Mouse (Mus musculus) common myeloid progenitor, adult 5-6 weeks (primary cell): ENCODE results near the gene Nup210l. TPM values are rescaled to one million over a fixed set of nuclear protein-coding genes. Genes with fewer than 3 reads are reported as not detected.
A peak's percentile ranks its signal among the peaks of the same experiment; 100 is the strongest.
"Not testable (repeated sequence)": the region's sequence is repeated elsewhere in the genome, so short reads cannot be mapped to it uniquely, and the experiment has no call there.

Experiments used
- ATAC-seq: replicated peaks from 2 replicates; pipeline ENCODE4 v1.8.0; 2016; ENCODE audit warnings: low read depth, mild to moderate bottlenecking, moderate TSS enrichment, inconsistent platforms; ENCODE audit not compliant: poor library complexity, severe bottlenecking
- total RNA-seq: library from RNA; stranded (forward); fragments of 200-1000, 187-1606 nt; gene quantifications from 2 replicates; pipeline ENCODE4 v1.2.3, GENCODE M21; 2017

The Nup210l gene
- total RNA-seq, 1 experiment from 2014 or later, result 0.27 TPM

DNA sequence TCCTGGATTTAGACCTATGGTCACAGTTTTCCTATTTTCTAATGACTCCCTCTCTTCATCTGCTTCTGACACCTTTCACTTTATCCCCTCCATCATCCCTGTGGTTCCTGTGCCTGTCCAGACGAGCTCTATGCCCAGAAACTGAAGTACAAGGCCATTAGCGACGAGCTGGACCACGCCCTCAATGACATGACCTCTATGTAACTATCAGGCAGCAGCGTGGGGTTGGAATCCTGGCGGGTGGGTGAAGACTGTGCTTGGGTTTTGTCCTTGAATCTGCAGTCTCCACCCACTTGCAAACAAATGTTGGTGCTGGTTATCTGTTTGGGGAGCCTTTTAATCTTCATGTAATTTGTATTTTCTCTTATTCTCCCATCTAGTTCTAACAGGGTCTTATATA lies 13.0 kb upstream of the Nup210l start:
- no peak for ATAC-seq

DNA sequence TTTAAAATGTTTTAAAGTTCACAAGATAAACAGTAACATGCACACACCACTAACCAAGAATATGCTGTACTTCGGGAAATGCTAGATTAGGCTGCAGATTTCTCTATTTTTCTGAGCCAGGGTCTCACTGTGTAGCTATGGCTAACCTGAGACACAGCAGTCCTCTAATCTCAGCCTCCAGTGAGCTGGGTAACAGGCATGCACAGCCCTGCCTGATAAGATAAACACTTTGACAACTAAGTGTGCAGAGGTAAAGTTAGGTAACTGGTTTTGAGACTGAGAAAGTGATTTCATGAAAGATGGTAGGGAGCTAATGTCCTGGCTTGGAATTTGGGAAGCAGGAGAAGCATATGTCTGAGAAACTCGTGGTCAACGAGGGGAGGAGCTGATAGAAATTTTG lies 9.5 kb upstream of the Nup210l start:
- no peak for ATAC-seq

DNA sequence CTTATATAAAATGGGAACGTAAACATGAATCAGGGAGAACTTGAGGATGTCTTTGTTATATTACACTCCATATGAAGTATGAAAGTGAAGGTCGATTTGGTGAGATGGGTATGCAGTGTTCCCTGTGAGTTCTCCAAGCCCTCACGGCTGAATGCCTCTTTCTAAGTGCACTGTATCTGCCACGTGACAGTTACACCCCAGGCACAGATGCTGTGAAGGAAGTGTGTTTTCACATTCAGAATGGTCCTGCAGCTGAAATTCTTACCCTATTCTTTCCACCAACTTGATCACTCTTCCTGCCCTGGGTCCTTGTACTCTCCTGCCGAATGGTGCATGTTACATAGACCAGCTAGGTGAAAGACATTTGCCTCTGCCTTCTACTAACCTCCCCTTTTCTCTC lies 6.0 kb upstream of the Nup210l start:
- ATAC-seq, result no peak

DNA sequence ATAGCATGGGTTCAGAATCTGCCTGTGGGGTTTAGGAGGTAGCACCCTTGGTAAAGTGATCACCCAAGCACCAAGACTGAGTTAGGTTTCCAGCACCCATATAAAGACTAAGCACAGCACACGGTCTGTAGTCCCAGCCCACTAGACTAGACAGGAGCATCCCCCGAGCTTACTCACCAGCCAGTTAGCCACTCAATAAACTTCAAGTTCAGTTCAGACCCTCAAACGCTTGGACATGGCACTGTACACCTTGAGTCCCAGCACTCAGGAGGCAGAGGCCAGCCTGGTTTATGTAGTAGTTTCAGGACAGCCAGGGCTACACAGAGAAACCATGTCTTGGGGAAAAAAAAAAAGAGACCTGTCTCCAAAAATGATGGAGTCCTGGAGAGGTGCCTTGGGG lies 2.9 kb upstream of the Nup210l start:
- no peak for ATAC-seq

DNA sequence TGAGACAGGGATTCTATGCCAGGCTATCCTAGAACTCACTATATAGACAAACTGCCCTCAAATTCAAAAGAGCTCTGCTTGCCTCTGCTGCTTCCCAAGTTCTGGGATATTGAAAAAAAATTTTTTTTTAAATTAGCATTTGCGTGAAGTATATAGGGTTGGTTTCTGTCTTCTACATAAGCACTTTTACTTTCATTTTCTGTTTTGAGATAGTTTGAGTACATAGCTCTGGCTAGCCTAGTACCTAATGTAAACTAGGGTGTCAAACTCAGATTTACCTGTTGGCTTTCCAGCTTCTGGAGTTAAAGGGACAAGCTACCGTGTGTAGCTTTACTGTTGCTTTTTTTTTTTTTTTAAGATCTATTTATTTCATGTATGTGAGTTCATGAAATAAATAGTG lies 2.3 kb upstream of the Nup210l start:
- ATAC-seq, result 0 out of 2 replicates have a peak, but pooled peaks have one; percentile 29

DNA sequence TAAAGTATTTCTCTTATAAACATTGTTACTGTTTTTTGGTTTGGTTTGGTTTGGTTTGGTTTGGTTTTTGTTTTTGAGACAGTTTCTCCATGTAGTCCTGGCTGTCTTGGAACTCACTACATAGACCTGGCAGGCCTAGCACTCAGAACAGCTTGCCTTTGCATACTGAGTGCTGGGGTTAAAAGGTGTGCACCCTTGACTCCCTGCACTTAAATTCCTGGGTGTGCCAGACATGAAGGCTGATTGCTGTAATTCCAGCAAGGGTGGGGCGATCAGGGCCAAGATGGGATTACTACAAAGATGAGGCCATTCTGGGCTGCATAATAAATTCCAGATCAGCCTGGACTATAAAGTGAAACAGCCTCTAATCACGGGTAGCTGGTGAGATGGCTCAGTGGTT lies 1.7 kb upstream of the Nup210l start:
- no peak for ATAC-seq

DNA sequence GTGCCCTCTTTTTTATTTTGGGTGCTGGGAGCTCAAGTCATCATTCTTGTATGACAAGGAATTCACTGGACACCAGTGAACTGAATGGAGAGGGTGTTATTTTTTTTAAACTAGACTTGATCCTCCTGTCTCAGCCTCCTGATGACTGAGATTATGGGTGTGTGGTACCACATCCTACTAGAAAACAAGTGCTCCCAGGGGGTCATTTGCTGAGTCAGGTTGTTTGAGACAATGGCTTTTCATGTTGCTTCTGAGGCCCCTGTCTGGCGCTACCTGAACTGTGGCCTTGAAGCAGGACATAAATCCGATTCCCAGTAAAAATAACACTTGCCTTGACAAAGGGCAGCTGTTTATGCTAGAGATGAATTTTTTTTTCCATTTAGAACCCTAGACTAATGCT lies 756 bp upstream of the Nup210l start:
- no peak for ATAC-seq

DNA sequence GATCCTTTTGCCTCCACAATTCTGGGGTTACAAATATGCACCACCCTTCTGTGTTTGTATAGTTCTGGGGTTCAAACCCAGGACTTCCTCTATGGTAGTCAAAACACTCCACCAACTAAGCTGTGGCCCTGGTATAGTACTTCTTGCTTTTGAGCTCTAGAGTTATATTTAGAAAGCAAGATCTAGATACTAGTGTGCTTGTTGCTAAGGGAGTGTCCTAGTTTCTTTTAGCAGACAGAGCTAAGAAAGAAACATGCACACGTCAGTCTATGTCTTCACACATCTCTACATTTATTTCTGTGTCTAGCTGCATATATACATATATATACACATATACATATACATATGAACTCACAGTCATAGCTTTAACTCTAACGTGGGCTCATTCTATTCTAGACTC lies 7.8 kb downstream of the Nup210l start:
- 0 out of 2 replicates have a peak, but pooled peaks have one; percentile 29 for ATAC-seq

DNA sequence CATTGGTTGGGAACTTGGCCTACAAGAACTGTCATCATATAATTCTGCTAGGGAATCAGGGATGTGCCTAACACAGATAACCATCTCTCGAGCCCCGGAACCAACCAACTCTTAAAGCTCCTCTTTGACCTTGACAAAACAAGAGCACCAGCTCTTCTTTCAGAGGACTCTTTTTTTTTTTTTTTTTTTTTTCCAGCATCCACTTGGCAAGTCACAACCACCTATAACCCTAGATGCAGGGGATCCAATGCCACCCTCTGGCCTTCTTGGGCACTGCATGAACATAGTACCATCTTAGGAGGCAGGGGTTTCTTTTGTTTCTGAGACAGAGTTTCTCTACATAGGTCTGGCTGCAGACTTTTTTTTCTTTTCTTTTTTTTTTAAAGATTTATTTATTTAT lies 10.4 kb downstream of the Nup210l start:
- peak; percentile 63 for ATAC-seq

DNA sequence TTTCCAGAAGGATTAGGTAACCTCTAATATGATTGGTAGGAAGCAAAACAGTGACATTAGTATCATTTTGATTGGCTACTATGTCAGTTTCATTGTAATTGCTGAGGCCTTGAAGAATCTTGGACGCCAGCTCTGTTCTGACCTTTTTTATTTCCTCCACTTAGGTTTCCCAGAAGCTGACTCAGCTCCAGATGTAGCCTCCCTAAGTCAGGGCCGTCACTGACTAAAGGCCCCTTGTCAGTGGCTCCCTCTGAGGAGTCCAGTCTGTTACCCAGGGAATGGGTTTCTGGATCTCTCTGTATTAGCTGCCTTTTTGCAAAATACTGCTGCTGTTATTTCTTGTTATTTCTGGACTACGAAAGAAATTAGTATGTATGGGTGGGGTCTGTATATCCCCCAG lies 11.6 kb downstream of the Nup210l start:
- no peak for ATAC-seq

DNA sequence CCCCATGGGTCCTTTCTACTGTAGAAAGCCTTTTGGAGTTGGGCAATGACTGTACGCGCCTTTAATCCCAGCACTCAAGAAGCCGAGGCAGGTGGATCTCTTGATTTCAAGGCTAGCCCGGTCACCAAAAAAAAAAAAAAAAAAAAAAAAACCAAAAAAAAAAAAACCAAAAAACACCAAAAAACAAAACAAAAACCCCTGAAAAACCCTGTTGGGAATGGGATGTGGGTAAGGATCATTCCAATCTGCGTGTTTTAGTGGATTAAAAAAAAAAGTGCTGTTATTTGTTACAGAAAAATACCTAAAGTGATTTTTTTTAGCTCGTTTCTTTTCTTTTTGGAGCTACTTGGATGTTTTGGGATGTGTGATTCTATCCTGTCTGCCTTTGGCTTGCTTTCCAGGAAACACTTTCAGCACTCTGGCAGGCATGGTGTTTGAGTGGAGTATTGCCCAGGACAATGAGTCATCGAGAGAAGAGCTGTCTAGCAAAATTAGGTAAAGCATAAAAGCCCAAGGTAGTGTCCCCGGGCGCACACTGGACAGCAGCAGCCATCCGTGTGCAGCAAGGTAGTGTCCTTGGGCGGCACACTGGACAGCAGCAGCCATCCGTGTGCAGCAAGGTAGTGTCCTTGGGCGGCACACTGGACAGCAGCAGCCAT lies 14.3 kb downstream of the Nup210l start:
- no peak for ATAC-seq

DNA sequence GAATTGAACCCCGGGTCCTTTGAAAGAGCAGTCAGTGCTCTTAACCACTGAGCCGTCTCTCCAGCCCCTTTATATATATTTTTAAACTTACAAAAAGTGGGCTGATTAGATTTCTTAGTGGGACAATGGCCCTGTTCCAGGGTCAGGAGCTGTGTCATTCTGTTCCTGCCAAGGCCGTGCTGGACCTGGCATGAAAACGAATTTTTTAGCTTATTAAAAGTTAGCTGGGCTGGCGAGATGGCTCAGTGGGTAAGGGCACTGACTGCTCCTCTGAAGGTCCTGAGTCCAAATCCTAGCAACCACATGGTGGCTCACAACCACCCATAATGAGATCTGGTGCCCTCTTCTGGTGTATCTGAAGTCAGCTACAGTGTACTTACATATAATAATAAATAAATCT lies 18.1 kb downstream of the Nup210l start:
- ATAC-seq, result not testable (repeated sequence)

DNA sequence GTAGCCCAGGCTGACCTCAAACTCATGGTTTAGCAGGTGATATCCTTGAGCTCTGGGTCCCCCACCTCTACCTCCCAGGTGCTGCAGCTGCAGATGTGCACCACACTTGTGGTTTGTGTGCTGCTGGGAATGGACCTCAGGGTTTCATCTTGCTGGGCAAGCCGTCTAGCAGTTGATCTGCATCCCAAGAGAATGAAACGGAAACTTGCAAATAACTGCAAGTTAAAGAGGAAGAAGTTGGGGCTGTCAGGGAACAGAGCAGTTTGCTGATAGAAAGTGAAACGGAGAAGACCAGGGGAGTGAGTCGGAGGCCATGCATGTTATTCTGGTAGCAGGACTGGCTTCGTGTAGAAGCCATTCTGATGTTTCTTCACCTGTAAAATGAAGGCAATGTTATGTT lies 21.8 kb downstream of the Nup210l start:
- ATAC-seq, result peak; percentile 76

DNA sequence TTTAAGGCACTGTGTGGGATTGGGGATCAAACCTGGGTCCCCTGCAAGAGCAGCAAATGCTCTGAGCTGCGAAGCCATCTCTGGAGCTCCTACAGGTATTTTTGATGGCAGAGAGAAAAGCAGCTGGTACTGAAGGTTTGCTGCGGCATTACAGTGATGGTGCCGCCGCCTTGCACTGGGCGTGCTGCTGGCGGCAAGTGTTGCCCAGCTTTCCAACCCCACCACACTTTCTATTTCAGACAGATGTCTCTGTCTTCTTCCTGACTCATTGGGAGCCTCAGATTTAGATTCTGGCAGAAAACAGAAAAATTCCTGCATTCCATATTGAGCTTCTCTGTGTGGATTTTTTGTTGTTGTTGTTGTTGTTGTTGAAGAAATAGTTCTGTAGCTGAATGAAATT lies 23.9 kb downstream of the Nup210l start:
- no peak for ATAC-seq

DNA sequence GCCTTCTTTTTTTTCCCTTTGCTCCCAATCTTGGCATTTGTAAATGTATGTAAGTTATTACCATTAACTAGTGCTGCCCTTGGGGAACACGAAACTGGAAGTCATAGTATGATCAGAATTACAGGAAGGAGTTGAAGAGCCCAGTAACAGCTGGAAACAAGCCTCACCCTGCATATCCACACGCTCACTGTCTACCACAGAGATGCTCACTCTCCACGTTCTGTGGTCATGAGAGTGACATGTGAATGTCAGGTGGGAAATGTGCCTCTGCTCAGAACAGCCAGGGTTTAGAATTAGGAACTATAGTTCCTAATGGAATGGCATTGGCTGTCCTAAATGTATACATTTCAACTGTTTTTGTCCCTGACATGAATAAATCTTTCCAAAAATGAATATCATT lies 28.8 kb downstream of the Nup210l start:
- ATAC-seq, result peak; percentile 58; the same call in 1 of the 2 replicates

DNA sequence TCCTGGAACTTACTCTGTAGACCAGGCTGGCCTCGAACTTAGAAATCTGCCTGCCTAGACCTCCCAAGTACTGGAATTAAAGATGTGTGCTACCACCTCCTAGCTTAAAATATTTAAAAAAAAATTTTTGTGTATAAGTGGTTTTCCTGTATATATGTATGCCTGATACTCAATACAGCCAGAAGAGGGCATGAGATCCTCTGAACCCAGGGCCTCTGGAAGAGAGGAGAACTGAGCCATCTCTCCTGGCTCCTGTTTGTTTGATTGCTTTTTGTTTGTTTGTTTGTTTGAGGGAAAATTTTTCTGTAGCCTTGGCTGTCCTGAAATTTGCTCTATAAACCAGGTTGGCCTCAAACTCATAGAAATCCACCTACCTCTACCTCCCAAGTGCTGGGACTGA lies 29.4 kb downstream of the Nup210l start:
- ATAC-seq, result no peak

DNA sequence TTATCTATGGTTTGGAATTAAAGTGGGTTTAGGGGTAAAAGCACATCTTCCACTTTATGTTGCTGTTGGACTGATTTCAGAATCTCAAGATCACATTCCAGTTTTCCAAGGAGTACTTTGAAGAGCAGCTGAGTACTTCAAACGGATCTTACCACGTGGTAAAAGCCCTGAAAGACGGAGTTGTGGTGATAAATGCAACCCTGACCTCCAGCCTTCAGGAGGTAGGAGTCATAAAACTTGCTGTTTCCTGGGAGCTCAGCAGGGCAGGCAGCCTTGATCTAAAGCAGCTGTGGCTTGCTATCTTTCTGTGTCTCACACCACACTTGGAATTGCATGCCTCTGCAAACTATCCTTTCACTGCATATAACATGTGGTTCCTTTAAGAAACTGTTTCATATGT lies 30.6 kb downstream of the Nup210l start:
- no peak for ATAC-seq

DNA sequence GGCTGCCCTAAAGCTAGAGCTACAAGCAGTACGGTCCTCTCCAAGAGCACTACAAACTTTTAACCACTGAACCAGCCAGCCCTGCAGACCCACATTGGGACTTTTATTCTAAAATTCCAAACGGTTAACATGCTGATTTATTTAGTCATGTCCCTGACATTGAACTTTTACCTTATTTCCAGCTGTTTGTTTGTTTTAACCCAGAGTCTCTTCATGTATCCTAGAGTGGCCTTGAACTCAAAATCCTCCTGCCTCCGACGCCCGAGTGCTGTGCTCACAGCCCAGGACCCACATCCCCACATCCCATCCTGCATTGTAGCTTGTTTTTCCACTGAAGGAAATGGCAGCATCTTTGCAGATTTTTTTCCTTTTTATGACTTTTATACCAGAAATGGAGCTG lies 31.1 kb downstream of the Nup210l start:
- no peak for ATAC-seq

DNA sequence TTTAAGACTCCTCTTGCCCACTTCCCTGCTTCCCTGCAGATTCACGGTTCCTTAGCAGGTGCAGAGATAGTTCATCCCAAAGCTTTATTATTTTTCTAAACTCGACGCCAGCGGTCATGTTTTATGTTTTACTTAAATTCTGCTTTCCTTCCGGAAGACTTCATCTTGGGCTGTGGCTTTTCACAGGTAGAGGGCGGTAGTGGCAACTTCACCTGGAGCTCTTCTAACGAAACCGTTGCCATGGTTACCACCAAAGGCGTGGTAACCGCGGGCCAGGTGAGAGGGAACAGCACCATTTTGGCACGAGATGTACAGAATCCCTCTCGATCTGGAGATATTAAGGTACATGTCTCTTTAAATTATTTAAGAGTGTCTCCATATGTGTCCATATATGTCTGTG lies 32.7 kb downstream of the Nup210l start:
- no peak for ATAC-seq

DNA sequence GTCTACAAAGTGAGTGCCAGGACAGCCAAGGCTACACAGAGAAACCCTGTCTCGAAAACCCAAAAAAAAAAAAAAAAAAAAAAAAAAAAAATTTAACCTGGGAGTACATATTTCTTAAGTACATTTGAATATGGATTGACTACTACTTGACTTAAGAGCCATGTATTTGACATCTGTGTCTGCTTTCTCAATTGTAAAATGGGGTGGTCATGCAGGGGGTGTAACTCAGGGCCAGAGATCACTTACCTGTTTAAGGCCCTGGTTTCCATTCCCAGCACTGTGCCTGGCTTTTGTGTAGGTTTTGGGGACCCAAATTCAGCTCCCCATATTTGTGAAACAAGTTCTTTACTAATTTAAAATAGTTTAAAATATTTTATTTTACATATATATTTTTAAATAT lies 33.7 kb downstream of the Nup210l start:
- no peak for ATAC-seq

DNA sequence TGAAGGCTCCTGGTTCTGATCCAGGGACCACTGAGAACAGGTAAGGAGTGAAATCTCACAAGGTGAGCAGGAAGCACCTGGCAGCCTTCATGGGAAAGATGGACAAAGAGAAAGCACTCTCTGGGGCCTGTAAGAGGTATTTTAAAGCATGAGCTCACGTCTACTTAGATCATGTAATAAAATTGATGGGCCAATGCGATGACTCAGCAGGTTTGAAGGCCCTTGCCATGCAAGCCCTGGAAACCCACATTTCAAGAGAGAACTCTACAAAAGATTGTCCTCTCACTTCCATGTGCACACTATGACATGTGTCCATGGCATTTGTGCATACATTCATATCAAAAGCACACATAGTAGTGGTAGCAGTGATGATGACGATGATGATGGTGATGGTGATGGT lies 36.0 kb downstream of the Nup210l start:
- no peak for ATAC-seq

DNA sequence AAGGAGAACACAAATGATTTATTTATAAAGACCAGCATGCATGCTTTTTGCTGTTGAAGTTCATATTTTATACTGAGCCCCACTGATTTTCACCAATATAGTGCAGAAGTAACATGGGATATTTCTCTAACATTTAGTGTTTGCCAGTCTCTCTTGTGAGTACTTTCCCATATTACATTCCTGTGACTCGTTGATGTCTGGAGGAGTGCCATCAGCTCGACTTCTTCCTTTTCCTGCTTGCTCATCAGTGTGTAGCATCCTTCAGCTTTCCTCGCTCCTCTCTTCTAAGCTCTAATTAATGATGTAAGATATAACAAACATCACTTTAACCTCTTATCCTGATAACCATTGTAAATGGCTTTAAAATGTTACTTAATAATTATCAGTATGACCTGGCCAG lies 41.5 kb downstream of the Nup210l start:
- no peak for ATAC-seq

DNA sequence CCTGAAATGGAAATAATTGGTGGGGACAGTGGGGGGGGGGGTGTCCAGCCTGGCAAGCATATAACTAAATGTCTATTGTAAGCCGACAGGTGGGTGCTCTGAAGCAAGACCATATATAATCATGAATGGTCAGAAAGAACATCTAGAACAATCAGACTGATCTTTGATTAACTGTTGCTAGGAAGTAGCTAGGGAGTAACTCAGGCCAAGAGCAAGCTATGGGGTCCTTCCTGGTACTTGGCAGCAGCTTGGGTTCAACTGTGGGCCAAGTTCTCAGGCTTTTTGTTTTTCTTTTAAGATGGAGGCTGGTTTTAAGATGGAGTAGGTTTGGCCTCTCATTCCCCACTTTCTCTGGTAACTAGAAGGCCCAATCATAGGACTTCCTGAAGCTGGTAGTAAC lies 42.7 kb downstream of the Nup210l start:
- ATAC-seq, result no peak
